Mouse (Mus musculus): ENCODE measurements at regions not wholly inside any gene's neighbourhood (a gene's known extent, or its start where the extent isn't known, plus 50 kb on each side); places are given as distances from the start of the nearest gene placed in this dataset.

DNA sequence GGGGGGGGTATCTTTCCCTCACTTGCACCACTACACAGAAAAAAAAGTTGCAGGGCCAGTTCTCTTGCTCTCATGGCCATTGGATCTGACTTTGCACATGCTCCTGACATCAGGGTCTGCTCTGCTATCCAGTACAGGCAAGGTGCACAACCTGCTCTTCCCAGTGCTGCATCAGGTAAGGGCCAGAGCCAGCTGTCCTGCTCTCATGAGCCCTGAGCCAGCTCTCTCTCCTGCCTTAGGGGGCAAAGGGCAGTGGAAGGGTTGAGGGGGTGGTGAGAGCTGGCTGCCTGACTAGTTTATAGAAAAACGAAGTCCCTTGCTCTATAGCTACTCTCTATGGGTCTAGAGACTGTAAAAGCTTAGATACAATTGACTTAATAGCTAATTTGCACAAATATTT lies 927.6 kb downstream of the Rab28 start:
- Histone ChIP-seq H3K27me3 (replicated peaks; ENCODE audit: control insufficient read depth, insufficient read depth, low read length) (no peaks in the 10 kb centered on the region), H3K4me2 (ENCODE audit: low read length) (no peak overlapping the region), H3K27ac (ENCODE audit: low read length) (no peak overlapping the region), H3K36me3 (ENCODE audit: control insufficient read depth, insufficient read depth) (no peaks in the 10 kb centered on the region), H3K9me3 (ENCODE audit: control insufficient read depth, low read length) (no peaks in the 10 kb centered on the region), H3K4me1 (replicated peaks; ENCODE audit: control insufficient read depth, insufficient read depth, low read length) (no peaks in the 10 kb centered on the region), H3K4me3 (replicated peaks; ENCODE audit: low read length) (no peak overlapping the region), H3K9ac (replicated peaks; ENCODE audit: low read depth, low read length) (no peak overlapping the region)
- ATAC-seq, result no peak
- 72% methylated on average over 1 of the region's 1 CpGs for WGBS

DNA sequence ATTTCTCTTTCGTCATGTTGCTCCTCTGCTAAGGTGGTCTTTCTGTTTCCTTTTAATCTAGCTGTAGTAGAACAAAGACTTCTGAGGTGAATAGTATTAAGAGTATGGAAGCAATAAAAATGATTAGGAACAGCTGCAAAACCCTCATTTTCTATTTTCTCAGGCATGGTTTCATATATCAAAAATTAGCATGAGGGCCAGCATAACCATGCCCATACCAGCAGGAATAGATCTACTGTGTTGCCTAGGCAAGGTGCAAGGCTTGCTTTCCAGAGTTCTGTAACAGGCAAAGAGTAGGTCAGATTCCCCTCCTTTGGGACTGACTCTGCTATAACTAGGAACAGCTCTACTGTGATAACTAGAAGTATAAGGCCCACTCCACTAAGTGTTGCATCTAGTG lies 928.1 kb downstream of the Rab28 start:
- H3K36me3 ChIP-seq (ENCODE audit: control insufficient read depth, insufficient read depth), result no peaks in the 10 kb centered on the region

GRCm38 (mm10) chr5:40775856-40776255 lies 932.1 kb downstream of the Rab28 start:
- 92% methylated on average over 2 of the region's 2 CpGs for WGBS
- ATAC-seq, result no peak
- no peaks in the 10 kb centered on the region for H3K4me1 ChIP-seq (replicated peaks; ENCODE audit: control insufficient read depth, insufficient read depth, low read length)

More for the DNA sequence above, 928.1 kb downstream of the Rab28 start:
- Histone ChIP-seq H3K9ac (replicated peaks; ENCODE audit: low read depth, low read length) (no peak overlapping the region), H3K4me2 (ENCODE audit: low read length) (no peak overlapping the region), H3K9me3 (ENCODE audit: control insufficient read depth, low read length) (no peaks in the 10 kb centered on the region), H3K27me3 (replicated peaks; ENCODE audit: control insufficient read depth, insufficient read depth, low read length) (no peaks in the 10 kb centered on the region), H3K27ac (ENCODE audit: low read length) (no peak overlapping the region), H3K4me1 (replicated peaks; ENCODE audit: control insufficient read depth, insufficient read depth, low read length) (no peaks in the 10 kb centered on the region), H3K4me3 (replicated peaks; ENCODE audit: low read length) (no peak overlapping the region)
- ATAC-seq, result no peak
- 94% methylated on average over 1 of the region's 1 CpGs for WGBS

GRCm38 (mm10) chr5:40760224-40760623 lies 947.7 kb downstream of the Rab28 start:
- Histone ChIP-seq H3K27ac (ENCODE audit: low read length) (no peak overlapping the region), H3K4me2 (ENCODE audit: low read length) (no peak overlapping the region), H3K36me3 (ENCODE audit: control insufficient read depth, insufficient read depth) (no peaks in the 10 kb centered on the region), H3K9me3 (ENCODE audit: control insufficient read depth, low read length) (no peaks in the 10 kb centered on the region), H3K4me1 (replicated peaks; ENCODE audit: control insufficient read depth, insufficient read depth, low read length) (no peaks in the 10 kb centered on the region), H3K4me3 (replicated peaks; ENCODE audit: low read length) (no peak overlapping the region), H3K27me3 (replicated peaks; ENCODE audit: control insufficient read depth, insufficient read depth, low read length) (no peaks in the 10 kb centered on the region), H3K9ac (replicated peaks; ENCODE audit: low read depth, low read length) (no peak overlapping the region)
- 73% methylated on average over 2 of the region's 2 CpGs for WGBS
- ATAC-seq, result no peak

More at GRCm38 (mm10) chr5:40775856-40776255, 932.1 kb downstream of the Rab28 start:
- H3K27ac ChIP-seq (ENCODE audit: low read length), result no peak overlapping the region
- H3K9ac ChIP-seq (replicated peaks; ENCODE audit: low read depth, low read length), result no peak overlapping the region
- H3K27me3 ChIP-seq (replicated peaks; ENCODE audit: control insufficient read depth, insufficient read depth, low read length), result no peaks in the 10 kb centered on the region
- H3K4me2 ChIP-seq (ENCODE audit: low read length), result no peak overlapping the region
- H3K4me3 ChIP-seq (replicated peaks; ENCODE audit: low read length), result no peak overlapping the region
- no peaks in the 10 kb centered on the region for H3K36me3 ChIP-seq (ENCODE audit: control insufficient read depth, insufficient read depth)
- H3K9me3 ChIP-seq (ENCODE audit: control insufficient read depth, low read length), result no peaks in the 10 kb centered on the region

- H3K4me1 ChIP-seq (replicated peaks; ENCODE audit: control insufficient read depth, insufficient read depth, low read length), result no peaks in the 10 kb centered on the region
- H3K36me3 ChIP-seq (ENCODE audit: control insufficient read depth, insufficient read depth), result no peaks in the 10 kb centered on the region
- no peak for ATAC-seq
- H3K27ac ChIP-seq (ENCODE audit: low read length), result no peak overlapping the region
- no peaks in the 10 kb centered on the region for H3K9me3 ChIP-seq (ENCODE audit: control insufficient read depth, low read length)
- no peaks in the 10 kb centered on the region for H3K27me3 ChIP-seq (replicated peaks; ENCODE audit: control insufficient read depth, insufficient read depth, low read length)
- 59% methylated on average over 1 of the region's 1 CpGs for WGBS
- H3K9ac ChIP-seq (replicated peaks; ENCODE audit: low read depth, low read length), result no peak overlapping the region
- no peak overlapping the region for H3K4me2 ChIP-seq (ENCODE audit: low read length)
- H3K4me3 ChIP-seq (replicated peaks; ENCODE audit: low read length), result no peak overlapping the region
Measured at GRCm38 (mm10) chr5:40750044-40750443, 957.9 kb downstream of the Rab28 start.

GRCm38 (mm10) chr5:40735660-40736059 lies 972.3 kb downstream of the Rab28 start:
- no peak overlapping the region for H3K27ac ChIP-seq (ENCODE audit: low read length)
- 86% methylated on average over 7 of the region's 7 CpGs for WGBS
- ATAC-seq, result no peak
- H3K4me2 ChIP-seq (ENCODE audit: low read length), result no peak overlapping the region
- no peaks in the 10 kb centered on the region for H3K36me3 ChIP-seq (ENCODE audit: control insufficient read depth, insufficient read depth)
- H3K9me3 ChIP-seq (ENCODE audit: control insufficient read depth, low read length), result no peaks in the 10 kb centered on the region
- no peaks in the 10 kb centered on the region for H3K27me3 ChIP-seq (replicated peaks; ENCODE audit: control insufficient read depth, insufficient read depth, low read length)
- H3K4me3 ChIP-seq (replicated peaks; ENCODE audit: low read length), result no peak overlapping the region
- H3K9ac ChIP-seq (replicated peaks; ENCODE audit: low read depth, low read length), result no peak overlapping the region
- peaks cover 4% of the 10 kb centered on the region; the same call in 1 of the 2 replicates for H3K4me1 ChIP-seq (replicated peaks; ENCODE audit: control insufficient read depth, insufficient read depth, low read length)

DNA sequence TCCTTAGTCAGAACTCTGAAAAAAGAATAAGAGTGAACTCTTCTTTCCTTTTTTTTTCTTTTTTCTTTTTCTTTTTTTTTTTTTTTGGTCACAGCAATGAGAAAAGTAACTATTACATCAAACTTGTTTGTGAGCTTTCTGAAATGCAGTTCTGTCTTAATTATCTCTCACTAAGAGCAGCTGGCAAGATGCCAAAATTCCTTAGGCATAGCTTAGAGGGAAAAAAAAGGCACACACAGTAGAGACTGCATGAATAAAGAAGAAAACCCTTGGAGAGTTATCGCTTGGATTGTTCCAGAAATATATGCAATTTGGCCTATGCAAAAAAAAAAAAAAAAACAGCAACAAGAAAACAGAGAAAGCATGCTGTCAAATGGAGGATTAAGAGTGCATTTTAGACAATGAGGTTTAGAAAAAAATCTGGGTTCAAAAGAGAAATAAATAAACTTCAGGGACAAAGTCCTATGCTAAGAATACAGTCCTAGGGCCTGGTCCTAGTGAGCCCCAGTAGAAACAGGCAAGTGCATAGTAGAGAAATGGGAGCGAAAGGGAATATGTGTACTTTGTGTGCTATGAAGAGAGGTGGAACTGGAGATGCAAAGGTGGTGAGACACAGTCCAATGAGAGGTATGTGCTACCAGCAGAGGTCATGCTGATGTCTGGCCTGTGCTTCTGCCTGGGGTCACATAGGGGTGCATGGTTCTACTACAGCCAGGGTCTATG lies 974.0 kb downstream of the Rab28 start:
- peaks cover 4% of the 10 kb centered on the region; the same call in 1 of the 2 replicates for H3K4me1 ChIP-seq (replicated peaks; ENCODE audit: control insufficient read depth, insufficient read depth, low read length)
- 51% methylated on average over 2 of the region's 2 CpGs for WGBS
- H3K9me3 ChIP-seq (ENCODE audit: control insufficient read depth, low read length), result no peaks in the 10 kb centered on the region
- H3K4me3 ChIP-seq (replicated peaks; ENCODE audit: low read length), result no peak overlapping the region
- H3K36me3 ChIP-seq (ENCODE audit: control insufficient read depth, insufficient read depth), result no peaks in the 10 kb centered on the region
- no peak overlapping the region for H3K4me2 ChIP-seq (ENCODE audit: low read length)
- H3K27me3 ChIP-seq (replicated peaks; ENCODE audit: control insufficient read depth, insufficient read depth, low read length), result no peaks in the 10 kb centered on the region
- H3K9ac ChIP-seq (replicated peaks; ENCODE audit: low read depth, low read length), result no peak overlapping the region
- peak; percentile 57 for ATAC-seq
- H3K27ac ChIP-seq (ENCODE audit: low read length), result no peak overlapping the region; the same call in 1 of the 2 replicates

DNA sequence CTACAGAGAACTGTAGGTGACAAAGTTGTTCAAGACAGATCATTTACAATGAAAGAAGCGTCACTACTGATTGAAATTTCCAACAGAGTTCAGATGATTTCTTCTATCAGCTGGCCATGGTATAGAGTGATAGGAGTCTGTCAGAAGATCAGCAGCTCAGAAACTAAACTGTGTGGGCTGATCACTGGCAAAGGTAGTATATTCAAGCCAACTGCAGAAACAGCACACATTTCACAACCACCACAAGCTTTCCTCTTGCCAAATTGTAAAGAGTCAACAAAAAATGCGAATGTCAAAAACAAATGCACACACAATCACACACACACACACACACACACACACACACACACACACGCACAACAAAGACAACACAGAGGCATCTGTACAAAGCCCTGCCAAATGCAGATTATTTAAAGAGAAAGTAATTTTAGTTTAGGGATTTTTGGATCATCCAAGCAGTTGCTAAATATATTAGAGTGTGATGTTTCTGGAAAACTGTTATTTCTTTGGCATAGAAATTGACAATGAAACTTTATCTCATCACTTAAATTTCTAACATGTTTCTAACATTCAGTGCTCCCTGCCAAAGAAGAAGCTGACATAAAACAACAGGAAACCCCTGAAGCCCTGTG lies 959.3 kb upstream of the Hs3st1 start:
- Histone ChIP-seq H3K9ac (replicated peaks; ENCODE audit: low read depth, low read length) (no peak overlapping the region), H3K9me3 (ENCODE audit: control insufficient read depth, low read length) (no peaks in the 10 kb centered on the region), H3K36me3 (ENCODE audit: control insufficient read depth, insufficient read depth) (no peaks in the 10 kb centered on the region), H3K4me3 (replicated peaks; ENCODE audit: low read length) (no peak overlapping the region), H3K27ac (ENCODE audit: low read length) (peak overlapping the region; percentile 28; the same call in 1 of the 2 replicates), H3K27me3 (replicated peaks; ENCODE audit: control insufficient read depth, insufficient read depth, low read length) (no peaks in the 10 kb centered on the region), H3K4me2 (ENCODE audit: low read length) (no peak overlapping the region), H3K4me1 (replicated peaks; ENCODE audit: control insufficient read depth, insufficient read depth, low read length) (no peaks in the 10 kb centered on the region)
- 72% methylated on average over 3 of the region's 3 CpGs for WGBS
- peak; percentile 50 for ATAC-seq

DNA sequence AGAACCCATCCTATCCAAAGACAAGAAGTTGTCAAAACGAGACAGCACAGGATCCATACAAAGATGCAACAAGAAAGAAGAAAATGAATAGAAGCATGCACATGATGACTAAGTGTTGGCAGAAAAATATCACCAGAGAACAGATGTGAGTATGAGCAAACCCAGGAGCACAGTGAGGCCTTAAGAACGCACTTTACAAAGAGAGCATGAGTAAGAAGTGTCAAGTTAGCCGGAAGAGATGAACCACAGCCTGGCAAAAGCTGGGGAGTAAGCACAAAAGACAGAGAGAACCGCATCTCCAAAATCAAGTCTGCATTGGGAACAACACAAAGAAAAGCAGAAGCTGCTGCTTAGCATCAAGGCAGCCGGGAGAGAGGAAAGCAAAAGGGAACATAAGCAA lies 946.4 kb upstream of the Hs3st1 start:
- no peaks in the 10 kb centered on the region for H3K27me3 ChIP-seq (replicated peaks; ENCODE audit: control insufficient read depth, insufficient read depth, low read length)
- H3K9me3 ChIP-seq (ENCODE audit: control insufficient read depth, low read length), result no peaks in the 10 kb centered on the region
- no peaks in the 10 kb centered on the region for H3K4me1 ChIP-seq (replicated peaks; ENCODE audit: control insufficient read depth, insufficient read depth, low read length)
- H3K27ac ChIP-seq (ENCODE audit: low read length), result no peak overlapping the region
- 76% methylated on average over 5 of the region's 5 CpGs for WGBS
- H3K36me3 ChIP-seq (ENCODE audit: control insufficient read depth, insufficient read depth), result no peaks in the 10 kb centered on the region
- H3K9ac ChIP-seq (replicated peaks; ENCODE audit: low read depth, low read length), result no peak overlapping the region
- H3K4me2 ChIP-seq (ENCODE audit: low read length), result no peak overlapping the region
- ATAC-seq, result no peak
- H3K4me3 ChIP-seq (replicated peaks; ENCODE audit: low read length), result no peak overlapping the region

All from forebrain, embryonic 16.5 days (tissue).